Mouse (Mus musculus) kidney, adult 2 months (tissue): ENCODE results near the gene Naglu.

Source experiments
- CTCF ChIP-seq: fragments of 200-500 bp; conservative IDR thresholded peaks from 2 replicates; pipeline ENCODE4 v1.5.1; 2011; ENCODE audit warnings: low read depth, mild to moderate bottlenecking, control low read depth, low read length, moderate library complexity, mixed read lengths; ENCODE audit not compliant: insufficient read depth, insufficient read length
- POLR2A ChIP-seq: fragments of 200-500 bp; IDR thresholded peaks from one replicate; pipeline ENCODE4 v1.6.1; 2011; ENCODE audit warnings: low read depth, low read length, control low read depth

DNA sequence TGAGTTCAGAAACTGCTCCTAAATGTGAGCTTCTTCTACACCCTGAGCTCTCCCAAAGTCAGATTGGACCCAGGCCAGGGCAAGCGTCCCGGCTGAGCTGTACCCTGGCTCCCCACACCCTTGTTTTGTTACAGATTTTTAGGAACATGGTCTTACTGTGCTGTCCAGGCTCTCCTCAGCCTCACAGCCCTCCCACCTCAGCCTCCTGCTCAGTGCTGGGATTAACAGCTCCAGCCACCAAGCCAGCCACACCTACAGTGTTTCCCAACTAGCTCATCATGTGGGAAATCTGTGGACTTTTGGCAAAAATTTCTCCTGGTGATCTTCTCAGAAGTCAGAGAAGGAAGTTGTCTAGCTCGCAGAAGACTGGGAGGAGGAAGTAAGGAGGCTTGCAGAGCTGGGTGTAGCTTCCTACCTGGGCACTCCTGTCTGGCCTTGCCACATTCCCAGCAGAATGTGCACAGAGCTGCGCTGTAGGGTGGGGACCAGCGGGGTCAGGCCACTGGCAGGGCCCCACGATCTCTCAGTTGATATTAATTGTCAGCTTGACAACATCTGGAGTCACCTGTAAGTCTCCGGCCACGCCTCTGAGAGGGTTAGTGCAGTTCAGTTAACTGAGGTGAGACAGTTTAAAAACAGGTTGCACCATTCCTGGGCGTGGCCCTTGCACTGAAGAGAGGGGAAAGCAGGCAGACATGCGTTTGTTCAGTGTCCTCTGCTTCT, 16.9 kb upstream of the Naglu start:
- TF ChIP-seq CTCF = no peak
- no peak for TF ChIP-seq POLR2A
